ENCODE assay signal across 13 mouse cellular contexts in genomic region chr11:70308296-70308695, GRCm38 (mm10). TPM values are rescaled to one million over a fixed set of nuclear protein-coding genes. Genes with fewer than 3 reads are reported as not detected.
A peak's percentile ranks its signal among the peaks of the same experiment; 100 is the strongest.
DNase-seq lines count a peak whose midpoint lies in the region; TF ChIP-seq lines count a peak whose summit lies in the region.
"Had no signal": no experiment of that assay in that cellular context is flagged by ENCODE, and none has a peak within 500 bp of the region (broad histone marks: within the 10 kb centered on the region; RNA-seq: fewer than 3 reads in every experiment).

No protein-coding gene starts in this region.

- no peaks in the 10 kb centered on the region for H3K36me3 ChIP-seq in ES-Bruce4 (ENCODE audit: control insufficient read depth, insufficient read depth, low read length, poor library complexity, severe bottlenecking)
- H3K36me3 ChIP-seq: heart, embryonic 12.5 days; limb, embryonic 15.5 days; neural tube, embryonic 15.5 days had no signal

- no peaks in the 10 kb centered on the region for H3K27me3 ChIP-seq in ES-Bruce4 (ENCODE audit: control insufficient read depth, insufficient read depth, low read length, poor library complexity, severe bottlenecking)
- H3K27me3 ChIP-seq: limb, embryonic 15.5 days had no signal

- H3K9me3 ChIP-seq in ES-Bruce4 (replicated peaks; ENCODE audit: control insufficient read depth, insufficient read depth, low read length, poor library complexity, severe bottlenecking) = no peaks in the 10 kb centered on the region
- H3K9me3 ChIP-seq: heart, embryonic 12.5 days; limb, embryonic 15.5 days; neural tube, embryonic 15.5 days had no signal

- DNase-seq in kidney, postnatal 36 days = peak; percentile 3 to 37
- no peak for DNase-seq in kidney, postnatal 14 days
- DNase-seq in B cell, adult 2 months = peak; percentile 19 to 40
- peak; percentile 35 for DNase-seq in lung, postnatal 36 days
- DNase-seq in adrenal gland, postnatal 25 days = no peak
- no peak for DNase-seq in cerebellum, postnatal 36 days
- DNase-seq: layer of hippocampus, postnatal 36 days; midbrain, embryonic 14.5 days; right cerebral cortex, postnatal 4 days had no signal

- H3K4me1 ChIP-seq in ES-Bruce4 (ENCODE audit: control insufficient read depth, insufficient read depth, low read length) = no peaks in the 10 kb centered on the region
- H3K4me1 ChIP-seq: heart, embryonic 12.5 days; limb, embryonic 15.5 days; neural tube, embryonic 15.5 days had no signal

- TF ChIP-seq POLR2A in ES-Bruce4 (IDR thresholded peaks at IDR 0.05; ENCODE audit: insufficient read depth, low read length) = no peak

- H3K9ac ChIP-seq in ES-Bruce4 (ENCODE audit: low read depth, poor library complexity, severe bottlenecking) = no peak overlapping the region
- H3K9ac ChIP-seq: heart, embryonic 12.5 days; limb, embryonic 15.5 days; neural tube, embryonic 15.5 days had no signal

- peak; percentile 19 for TF ChIP-seq CTCF in ES-Bruce4 (IDR thresholded peaks at IDR 0.05; ENCODE audit: low read depth, low read length)

- no peak for TF ChIP-seq EP300 in ES-Bruce4 (IDR thresholded peaks at IDR 0.05; ENCODE audit: insufficient read depth, low read depth, low read length)

- H3K4me3 ChIP-seq in ES-Bruce4 (ENCODE audit: low read depth, low read length) = no peak overlapping the region
- H3K4me3 ChIP-seq: heart, embryonic 12.5 days; limb, embryonic 15.5 days; neural tube, embryonic 15.5 days had no signal

- no peak overlapping the region for H3K27ac ChIP-seq in ES-Bruce4 (ENCODE audit: insufficient read depth, low read length)
- H3K27ac ChIP-seq: limb, embryonic 15.5 days; neural tube, embryonic 15.5 days had no signal

RNA-seq across cellular contexts. Expression of gene Alox12e, which starts 14.1 kb away (rescaled TPM):
- 0.58 TPM in 1 of 2 replicates, not detected in the other for polyA plus RNA-seq in ES-Bruce4 (2011; ENCODE audit: insufficient read depth, insufficient read length, low read depth, missing spikeins)
- not detected in 2 replicates for total RNA-seq in adrenal gland, postnatal 25 days (2021)
- total RNA-seq: layer of hippocampus, postnatal 36 days had no signal
- polyA plus RNA-seq: heart, embryonic 12.5 days; midbrain, embryonic 14.5 days; neural tube, embryonic 15.5 days had no signal

RNA-seq across cellular contexts. Expression of gene Alox15, which starts 43.5 kb away (rescaled TPM):
- polyA plus RNA-seq in ES-Bruce4 (2011; ENCODE audit: insufficient read depth, insufficient read length, low read depth, missing spikeins) = 2.2 and 3.0 TPM in 2 replicates
- 2.1 and 2.7 TPM in 2 replicates for total RNA-seq in adrenal gland, postnatal 25 days (2021)
- total RNA-seq: layer of hippocampus, postnatal 36 days had no signal
- polyA plus RNA-seq: midbrain, embryonic 14.5 days; neural tube, embryonic 15.5 days had no signal

RNA-seq across cellular contexts. Expression of gene Alox12, which starts 53.1 kb away (rescaled TPM):
- 1.4 and 2.1 TPM in 2 replicates for polyA plus RNA-seq in ES-Bruce4 (2011; ENCODE audit: insufficient read depth, insufficient read length, low read depth, missing spikeins)
- total RNA-seq in adrenal gland, postnatal 25 days (2021) = 1.5 and 1.8 TPM in 2 replicates
- total RNA-seq: layer of hippocampus, postnatal 36 days had no signal

Comparison
In these comparisons a context has a peak if more than half of its experiments do, and no peak if none do; other contexts are left out.
1. DNase-seq: peak in kidney, postnatal 36 days (2 of 2), B cell, adult 2 months (2 of 2) and lung, postnatal 36 days (single experiment); none in kidney, postnatal 14 days (single experiment), adrenal gland, postnatal 25 days (single experiment) and cerebellum, postnatal 36 days (0 of 2).